Mouse (Mus musculus): ENCODE results near the gene AI464131. TPM values are rescaled to one million over a fixed set of nuclear protein-coding genes. Genes with fewer than 3 reads are reported as not detected.

The AI464131 gene
- polyA plus RNA-seq, 1 experiment from 2014 or later, result 4.2 TPM

DNA sequence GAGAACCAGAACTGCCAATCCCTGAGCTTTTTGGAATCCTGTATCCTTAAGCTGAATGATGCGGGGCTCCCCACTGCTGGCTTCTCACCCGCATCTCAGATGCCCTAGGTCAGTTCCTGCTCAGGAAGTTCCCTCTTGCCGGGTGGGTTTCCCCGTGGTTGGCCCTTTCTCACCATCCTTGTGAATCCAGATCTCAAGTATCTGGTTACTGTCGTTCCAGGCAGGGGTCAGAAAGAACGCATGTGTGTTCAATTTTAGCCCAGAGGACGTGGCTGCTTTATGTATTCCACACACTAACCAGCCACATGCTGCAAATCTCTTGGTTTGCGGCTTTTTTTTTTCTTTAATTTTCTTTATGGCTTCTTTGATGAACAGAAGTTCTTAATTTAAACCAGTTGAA lies 10.8 kb upstream of the AI464131 start:
- Histone ChIP-seq H3K9ac (ENCODE audit: low read length) (0 out of 2 replicates have a peak overlapping the region, but pooled peaks have one; percentile 32), H3K4me1 (ENCODE audit: control insufficient read depth, insufficient read depth, low read length) (peaks cover 7% of the 10 kb centered on the region; the same call in 1 of the 2 replicates), H3K9me3 (ENCODE audit: control insufficient read depth, low read length) (no peaks in the 10 kb centered on the region), H3K27ac (replicated peaks; ENCODE audit: low read depth, low read length) (peak overlapping the region; percentile 24; the same call in 1 of the 2 replicates), H3K27me3 (ENCODE audit: control insufficient read depth, insufficient read depth, low read length) (no peaks in the 10 kb centered on the region), H3K4me3 (ENCODE audit: low read depth, low read length) (no peak overlapping the region), H3K36me3 (ENCODE audit: control insufficient read depth, insufficient read depth, low read length) (no peaks in the 10 kb centered on the region), H3K4me2 (ENCODE audit: low read depth, severe bottlenecking) (peak overlapping the region; percentile 8; the same call in 1 of the 2 replicates)
- 6% methylated on average over 8 of the region's 8 CpGs for WGBS
- DNase-seq (ENCODE audit: low spot score) (peak; percentile 55), ATAC-seq (ENCODE audit: insufficient number of reproducible peaks, low FRiP score, low TSS enrichment, low read depth) (no peak)

- Histone ChIP-seq H3K4me3 (ENCODE audit: low read depth, low read length) (no peak overlapping the region), H3K4me1 (ENCODE audit: control insufficient read depth, insufficient read depth, low read length) (peaks cover 7% of the 10 kb centered on the region; the same call in 1 of the 2 replicates), H3K27ac (replicated peaks; ENCODE audit: low read depth, low read length) (peak overlapping the region; percentile 32; the same call in 1 of the 2 replicates), H3K9me3 (ENCODE audit: control insufficient read depth, low read length) (no peaks in the 10 kb centered on the region), H3K4me2 (ENCODE audit: low read depth, severe bottlenecking) (no peak overlapping the region), H3K9ac (ENCODE audit: low read length) (0 out of 2 replicates have a peak overlapping the region, but pooled peaks have one; percentile 32), H3K36me3 (ENCODE audit: control insufficient read depth, insufficient read depth, low read length) (no peaks in the 10 kb centered on the region), H3K27me3 (ENCODE audit: control insufficient read depth, insufficient read depth, low read length) (no peaks in the 10 kb centered on the region)
- DNase-seq (ENCODE audit: low spot score), result peak; percentile 34
- WGBS, result 15% methylated on average over 4 of the region's 4 CpGs
- no peak for ATAC-seq (ENCODE audit: insufficient number of reproducible peaks, low FRiP score, low TSS enrichment, low read depth)
Observed at GRCm38 (mm10) chr4:41513309-41513708, 10.4 kb upstream of the AI464131 start.

- 40% methylated on average over 7 of the region's 7 CpGs for WGBS
- no peak overlapping the region for H3K9ac ChIP-seq (ENCODE audit: low read length)
- no peaks in the 10 kb centered on the region for H3K36me3 ChIP-seq (ENCODE audit: control insufficient read depth, insufficient read depth, low read length)
- H3K4me3 ChIP-seq (ENCODE audit: low read depth, low read length), result no peak overlapping the region
- no peaks in the 10 kb centered on the region for H3K27me3 ChIP-seq (ENCODE audit: control insufficient read depth, insufficient read depth, low read length)
- no peak overlapping the region for H3K4me2 ChIP-seq (ENCODE audit: low read depth, severe bottlenecking)
- DNase-seq (ENCODE audit: low spot score) (no peak), ATAC-seq (ENCODE audit: insufficient number of reproducible peaks, low FRiP score, low TSS enrichment, low read depth) (no peak)
- no peak overlapping the region for H3K27ac ChIP-seq (replicated peaks; ENCODE audit: low read depth, low read length)
- H3K9me3 ChIP-seq (ENCODE audit: control insufficient read depth, low read length), result no peaks in the 10 kb centered on the region
- H3K4me1 ChIP-seq (ENCODE audit: control insufficient read depth, insufficient read depth, low read length), result peaks cover 9% of the 10 kb centered on the region
Observed at GRCm38 (mm10) chr4:41507998-41508397, 5.1 kb upstream of the AI464131 start.

DNA sequence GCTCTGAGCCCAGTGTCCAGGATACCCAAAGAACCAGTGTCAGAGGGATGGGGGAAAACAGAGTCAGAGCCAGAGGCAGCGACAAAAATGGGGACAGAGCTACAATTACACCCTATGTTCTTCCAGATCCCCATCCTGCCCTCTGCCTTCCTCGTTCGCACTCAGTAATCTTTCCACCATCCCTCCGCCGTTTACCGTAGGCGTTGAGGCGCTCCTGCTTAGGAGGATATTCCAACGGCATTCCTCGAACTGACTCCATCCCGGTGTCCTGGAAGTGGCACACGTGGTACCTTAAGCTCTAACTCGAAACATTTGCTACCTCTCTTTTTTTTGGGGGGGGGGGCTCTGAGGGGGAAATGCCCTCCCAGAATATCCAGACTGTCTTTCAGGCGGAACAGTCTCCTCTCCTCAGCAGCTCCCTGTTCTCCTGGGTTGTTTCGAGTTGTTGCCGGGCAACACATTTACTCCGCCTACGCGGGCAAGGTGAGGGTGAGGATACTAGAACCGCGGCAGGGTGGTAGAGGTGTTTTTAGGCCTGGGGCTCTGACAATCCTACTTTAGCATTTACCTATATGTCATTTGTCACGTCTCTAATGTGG lies 4.5 kb upstream of the AI464131 start:
- ATAC-seq (ENCODE audit: insufficient number of reproducible peaks, low FRiP score, low TSS enrichment, low read depth) (no peak), DNase-seq (ENCODE audit: low spot score) (peak; percentile 52)
- 1% methylated on average over 22 of the region's 22 CpGs for WGBS
- Histone ChIP-seq H3K27me3 (ENCODE audit: control insufficient read depth, insufficient read depth, low read length) (no peaks in the 10 kb centered on the region), H3K9ac (ENCODE audit: low read length) (peak overlapping the region; percentile 34), H3K27ac (replicated peaks; ENCODE audit: low read depth, low read length) (no peak overlapping the region), H3K4me3 (ENCODE audit: low read depth, low read length) (peak overlapping the region; percentile 32), H3K4me1 (ENCODE audit: control insufficient read depth, insufficient read depth, low read length) (peaks cover 12% of the 10 kb centered on the region), H3K4me2 (ENCODE audit: low read depth, severe bottlenecking) (peak overlapping the region; percentile 60), H3K36me3 (ENCODE audit: control insufficient read depth, insufficient read depth, low read length) (no peaks in the 10 kb centered on the region), H3K9me3 (ENCODE audit: control insufficient read depth, low read length) (no peaks in the 10 kb centered on the region)

GRCm38 (mm10) chr4:41506906-41507305 lies 4.0 kb upstream of the AI464131 start:
- Histone ChIP-seq H3K4me2 (ENCODE audit: low read depth, severe bottlenecking) (peak overlapping the region; percentile 60), H3K27ac (replicated peaks; ENCODE audit: low read depth, low read length) (no peak overlapping the region), H3K9ac (ENCODE audit: low read length) (peak overlapping the region; percentile 34), H3K9me3 (ENCODE audit: control insufficient read depth, low read length) (no peaks in the 10 kb centered on the region), H3K36me3 (ENCODE audit: control insufficient read depth, insufficient read depth, low read length) (no peaks in the 10 kb centered on the region), H3K27me3 (ENCODE audit: control insufficient read depth, insufficient read depth, low read length) (peaks cover 3% of the 10 kb centered on the region; the same call in 1 of the 2 replicates), H3K4me1 (ENCODE audit: control insufficient read depth, insufficient read depth, low read length) (peaks cover 16% of the 10 kb centered on the region), H3K4me3 (ENCODE audit: low read depth, low read length) (peak overlapping the region; percentile 32)
- DNase-seq (ENCODE audit: low spot score) (peak; percentile 92), ATAC-seq (ENCODE audit: insufficient number of reproducible peaks, low FRiP score, low TSS enrichment, low read depth) (peak; percentile 61; the same call in 1 of the 2 replicates)
- WGBS, result under 1% methylated on average over 29 of the region's 29 CpGs

GRCm38 (mm10) chr4:41506156-41506555 lies 3.3 kb upstream of the AI464131 start:
- Histone ChIP-seq H3K27ac (replicated peaks; ENCODE audit: low read depth, low read length) (no peak overlapping the region), H3K4me1 (ENCODE audit: control insufficient read depth, insufficient read depth, low read length) (peaks cover 16% of the 10 kb centered on the region), H3K36me3 (ENCODE audit: control insufficient read depth, insufficient read depth, low read length) (no peaks in the 10 kb centered on the region), H3K27me3 (ENCODE audit: control insufficient read depth, insufficient read depth, low read length) (peaks cover 10% of the 10 kb centered on the region; the same call in 1 of the 2 replicates), H3K9ac (ENCODE audit: low read length) (no peak overlapping the region), H3K4me2 (ENCODE audit: low read depth, severe bottlenecking) (no peak overlapping the region), H3K4me3 (ENCODE audit: low read depth, low read length) (no peak overlapping the region), H3K9me3 (ENCODE audit: control insufficient read depth, low read length) (no peaks in the 10 kb centered on the region)
- DNase-seq (ENCODE audit: low spot score) (peak; percentile 62), ATAC-seq (ENCODE audit: insufficient number of reproducible peaks, low FRiP score, low TSS enrichment, low read depth) (no peak)
- WGBS, result 10% methylated on average over 13 of the region's 13 CpGs

DNA sequence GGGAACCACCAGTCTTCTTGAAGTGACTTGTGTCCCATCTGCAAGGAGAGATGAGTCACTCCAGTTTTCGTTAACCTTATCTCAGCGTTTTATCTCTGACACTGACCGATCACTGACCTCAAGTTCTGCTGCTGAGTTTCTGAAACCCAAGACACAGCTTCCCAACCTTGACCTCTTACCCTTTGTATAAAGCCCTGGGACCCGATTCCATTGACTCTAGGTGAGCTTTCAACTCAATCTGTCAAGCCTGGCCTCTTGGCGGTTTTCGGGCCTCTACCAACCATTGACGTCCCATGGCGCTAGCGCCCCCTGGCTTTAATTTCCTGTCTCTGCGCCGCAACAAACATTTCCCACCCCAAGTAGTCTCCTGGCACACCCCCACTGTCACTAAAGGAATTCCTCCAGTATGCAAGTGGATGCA lies 2.3 kb upstream of the AI464131 start:
- peaks cover 19% of the 10 kb centered on the region for H3K27me3 ChIP-seq (ENCODE audit: control insufficient read depth, insufficient read depth, low read length)
- 56% methylated on average over 11 of the region's 11 CpGs for WGBS
- DNase-seq (ENCODE audit: low spot score) (no peak), ATAC-seq (ENCODE audit: insufficient number of reproducible peaks, low FRiP score, low TSS enrichment, low read depth) (no peak)
- no peaks in the 10 kb centered on the region for H3K36me3 ChIP-seq (ENCODE audit: control insufficient read depth, insufficient read depth, low read length)
- H3K27ac ChIP-seq (replicated peaks; ENCODE audit: low read depth, low read length), result no peak overlapping the region
- no peaks in the 10 kb centered on the region for H3K9me3 ChIP-seq (ENCODE audit: control insufficient read depth, low read length)
- H3K4me3 ChIP-seq (ENCODE audit: low read depth, low read length), result no peak overlapping the region
- H3K9ac ChIP-seq (ENCODE audit: low read length), result no peak overlapping the region
- H3K4me2 ChIP-seq (ENCODE audit: low read depth, severe bottlenecking), result no peak overlapping the region
- H3K4me1 ChIP-seq (ENCODE audit: control insufficient read depth, insufficient read depth, low read length), result peaks cover 16% of the 10 kb centered on the region

GRCm38 (mm10) chr4:41504325-41504724 lies 1.4 kb upstream of the AI464131 start:
- no peak for ATAC-seq (ENCODE audit: insufficient number of reproducible peaks, low FRiP score, low TSS enrichment, low read depth)
- 70% methylated on average over 5 of the region's 5 CpGs for WGBS
- H3K27me3 ChIP-seq (ENCODE audit: control insufficient read depth, insufficient read depth, low read length), result peaks cover 27% of the 10 kb centered on the region

More at GRCm38 (mm10) chr4:41504325-41504724, 1.4 kb upstream of the AI464131 start:
- H3K36me3 ChIP-seq (ENCODE audit: control insufficient read depth, insufficient read depth, low read length), result no peaks in the 10 kb centered on the region
- H3K9ac ChIP-seq (ENCODE audit: low read length), result no peak overlapping the region
- H3K27ac ChIP-seq (replicated peaks; ENCODE audit: low read depth, low read length), result no peak overlapping the region
- no peak overlapping the region for H3K4me2 ChIP-seq (ENCODE audit: low read depth, severe bottlenecking)
- no peak overlapping the region for H3K4me3 ChIP-seq (ENCODE audit: low read depth, low read length)
- no peaks in the 10 kb centered on the region for H3K9me3 ChIP-seq (ENCODE audit: control insufficient read depth, low read length)
- H3K4me1 ChIP-seq (ENCODE audit: control insufficient read depth, insufficient read depth, low read length), result peaks cover 16% of the 10 kb centered on the region
- no peak for DNase-seq (ENCODE audit: low spot score)

Data from limb, embryonic 11.5 days (tissue).